Mouse (Mus musculus) midbrain, embryonic 15.5 days (tissue): ENCODE data around the gene 1700061G19Rik. TPM values are rescaled to one million over a fixed set of nuclear protein-coding genes. Genes with fewer than 3 reads are reported as not detected.

Experiments used
- ATAC-seq: fragments of 200-750 bp; cut with Nextera tagmentation; replicated peaks from 2 replicates; pipeline ENCODE4 v1.8.0; 2017; ENCODE audit warnings: moderate TSS enrichment
- H3K27ac ChIP-seq: fragments of 300-500 bp; sonication (generic); 2 replicates; pipeline ENCODE4 v1.5.1; 2015; ENCODE audit warnings: mild to moderate bottlenecking, inconsistent platforms
- H3K27me3 ChIP-seq: fragments of 300-500 bp; sonication (generic); replicated peaks from 2 replicates; pipeline ENCODE4 v1.6.1; 2015; ENCODE audit warnings: inconsistent platforms
- H3K36me3 ChIP-seq: fragments of 300-500 bp; sonication (generic); replicated peaks from 2 replicates; pipeline ENCODE4 v1.6.1; 2015; ENCODE audit warnings: inconsistent platforms
- H3K4me1 ChIP-seq: fragments of 300-500 bp; sonication (generic); 2 replicates; pipeline ENCODE4 v1.6.1; 2015; ENCODE audit warnings: inconsistent platforms
- H3K4me2 ChIP-seq: fragments of 300-500 bp; sonication (generic); 2 replicates; pipeline ENCODE4 v1.6.1; 2015; ENCODE audit warnings: inconsistent platforms, mild to moderate bottlenecking, moderate library complexity
- H3K4me3 ChIP-seq: fragments of 300-500 bp; sonication (generic); 2 replicates; pipeline ENCODE4 v1.5.1; 2015; ENCODE audit warnings: mild to moderate bottlenecking, inconsistent platforms
- H3K9ac ChIP-seq: fragments of 300-500 bp; sonication (generic); 2 replicates; pipeline ENCODE4 v1.6.1; 2015; ENCODE audit warnings: mild to moderate bottlenecking, inconsistent platforms
- H3K9me3 ChIP-seq: fragments of 300-500 bp; sonication (generic); 2 replicates; pipeline ENCODE4 v1.6.1; 2016; ENCODE audit warnings: inconsistent platforms
- WGBS: fragments of 180-500 bp; shearing (Covaris S2); methylation state at CpG from one replicate; pipeline ENCODE4 v1.1.7; 2015; ENCODE audit warnings: mixed read lengths; 5-methylcytosine and 5-hydroxymethylcytosine counted together
- polyA plus RNA-seq: library from polyadenylated mRNA; unstranded; fragments of >200 nt; fragmentation: Nextera tagmentation; extraction: Ambion mirVana; gene quantifications from 2 replicates; pipeline ENCODE4 v1.2.1, GENCODE M21; 2015

The 1700061G19Rik gene
- 0.37 and 0.49 TPM in 2 replicates for polyA plus RNA-seq

- Histone ChIP-seq H3K27ac (no peak within 1 kb of the TSS), H3K9ac (no peak within 1 kb of the TSS), H3K36me3 (no peaks in the 10 kb centered on the region), H3K4me2 (no peak within 1 kb of the TSS), H3K4me3 (no peak within 1 kb of the TSS), H3K27me3 (no peaks in the 10 kb centered on the region), H3K9me3 (no peaks in the 10 kb centered on the region), H3K4me1 (no peaks in the 10 kb centered on the region)
- 88% methylated on average over 12 of the region's 12 CpGs for WGBS
- ATAC-seq: no peak
Observed at GRCm38 (mm10) chr17:56874936-56875651, at the start of gene 1700061G19Rik. 1700061G19Rik (plus strand) TSS chr17:56875477.

- Histone ChIP-seq H3K4me3 (no peak overlapping the region), H3K27ac (no peak overlapping the region), H3K36me3 (no peaks in the 10 kb centered on the region), H3K4me2 (no peak overlapping the region), H3K4me1 (peaks cover 19% of the 10 kb centered on the region), H3K9me3 (no peaks in the 10 kb centered on the region), H3K9ac (no peak overlapping the region), H3K27me3 (peaks cover 6% of the 10 kb centered on the region)
- WGBS: 92% methylated on average over 2 of the region's 2 CpGs
- no peak for ATAC-seq
Observed at GRCm38 (mm10) chr17:56826718-56827117, 48.6 kb upstream of the 1700061G19Rik start.

- Histone ChIP-seq H3K4me3 (peak overlapping the region; percentile 55; the same call in 1 of the 2 replicates), H3K27me3 (peaks cover 6% of the 10 kb centered on the region), H3K4me2 (peak overlapping the region; percentile 81), H3K9ac (no peak overlapping the region), H3K9me3 (no peaks in the 10 kb centered on the region), H3K4me1 (peaks cover 21% of the 10 kb centered on the region), H3K36me3 (no peaks in the 10 kb centered on the region), H3K27ac (no peak overlapping the region)
- 28% methylated on average over 11 of the region's 11 CpGs for WGBS
- ATAC-seq: no peak
Observed at GRCm38 (mm10) chr17:56829171-56829570, 46.1 kb upstream of the 1700061G19Rik start.

- Histone ChIP-seq H3K27me3 (peaks cover 6% of the 10 kb centered on the region), H3K4me1 (peaks cover 21% of the 10 kb centered on the region), H3K4me3 (peak overlapping the region; percentile 55), H3K27ac (no peak overlapping the region), H3K9ac (0 out of 2 replicates have a peak overlapping the region, but pooled peaks have one; percentile 39), H3K9me3 (no peaks in the 10 kb centered on the region), H3K36me3 (no peaks in the 10 kb centered on the region), H3K4me2 (peak overlapping the region; percentile 81)
- ATAC-seq: no peak
- WGBS: under 1% methylated on average over 27 of the region's 27 CpGs
Observed at GRCm38 (mm10) chr17:56829795-56830194, 45.5 kb upstream of the 1700061G19Rik start.

GRCm38 (mm10) chr17:56830411-56831110 is 44.7 kb upstream of the 1700061G19Rik start, which contains the start of gene Rfx2:
Rfx2 (minus strand) TSS chr17:56831013.
- Histone ChIP-seq H3K9me3 (no peaks in the 10 kb centered on the region), H3K4me2 (peak within 1 kb of the TSS; percentile 81), H3K27ac (no peak within 1 kb of the TSS), H3K4me3 (peak within 1 kb of the TSS; percentile 55), H3K27me3 (peaks cover 6% of the 10 kb centered on the region), H3K9ac (peak within 1 kb of the TSS; percentile 39; the same call in 1 of the 2 replicates), H3K4me1 (peaks cover 21% of the 10 kb centered on the region), H3K36me3 (no peaks in the 10 kb centered on the region)
- ATAC-seq: no peak
- under 1% methylated on average over 38 of the region's 62 CpGs for WGBS

- 0% methylated on average over 41 of the region's 42 CpGs for WGBS
- H3K9me3 ChIP-seq: no peaks in the 10 kb centered on the region
- ATAC-seq: peak; percentile 98
- H3K4me1 ChIP-seq: peaks cover 21% of the 10 kb centered on the region
- peak overlapping the region; percentile 81 for H3K4me2 ChIP-seq
- H3K4me3 ChIP-seq: peak overlapping the region; percentile 55
- H3K27me3 ChIP-seq: peaks cover 6% of the 10 kb centered on the region
- H3K36me3 ChIP-seq: no peaks in the 10 kb centered on the region
- H3K9ac ChIP-seq: peak overlapping the region; percentile 18; the same call in 1 of the 2 replicates
- no peak overlapping the region for H3K27ac ChIP-seq
Observed at GRCm38 (mm10) chr17:56831111-56831816, 44.0 kb upstream of the 1700061G19Rik start.

- Histone ChIP-seq H3K4me1 (peaks cover 21% of the 10 kb centered on the region), H3K9ac (no peak overlapping the region), H3K27me3 (peaks cover 6% of the 10 kb centered on the region), H3K9me3 (no peaks in the 10 kb centered on the region), H3K4me2 (no peak overlapping the region), H3K27ac (no peak overlapping the region), H3K36me3 (no peaks in the 10 kb centered on the region), H3K4me3 (no peak overlapping the region)
- ATAC-seq: no peak
- 92% methylated on average over 1 of the region's 1 CpGs for WGBS
Observed at GRCm38 (mm10) chr17:56832918-56833317, 42.4 kb upstream of the 1700061G19Rik start.

GRCm38 (mm10) chr17:56833381-56833780 is 41.9 kb upstream of the 1700061G19Rik start:
- ATAC-seq: no peak
- H3K9me3 ChIP-seq: no peaks in the 10 kb centered on the region
- no peak overlapping the region for H3K9ac ChIP-seq
- H3K36me3 ChIP-seq: no peaks in the 10 kb centered on the region
- no peak overlapping the region for H3K27ac ChIP-seq
- H3K4me1 ChIP-seq: peaks cover 21% of the 10 kb centered on the region
- H3K4me3 ChIP-seq: no peak overlapping the region
- peaks cover 6% of the 10 kb centered on the region for H3K27me3 ChIP-seq
- H3K4me2 ChIP-seq: no peak overlapping the region
- 92% methylated on average over 1 of the region's 1 CpGs for WGBS

- Histone ChIP-seq H3K9ac (no peak overlapping the region), H3K36me3 (no peaks in the 10 kb centered on the region), H3K4me3 (no peak overlapping the region), H3K4me1 (peaks cover 5% of the 10 kb centered on the region; the same call in 1 of the 2 replicates), H3K27me3 (no peaks in the 10 kb centered on the region; the same call in 1 of the 2 replicates), H3K9me3 (no peaks in the 10 kb centered on the region), H3K4me2 (no peak overlapping the region), H3K27ac (no peak overlapping the region)
- ATAC-seq: no peak
- WGBS: 94% methylated on average over 8 of the region's 8 CpGs
Observed at GRCm38 (mm10) chr17:56836336-56836735, 38.9 kb upstream of the 1700061G19Rik start.

GRCm38 (mm10) chr17:56840524-56840923 is 34.8 kb upstream of the 1700061G19Rik start:
- no peak overlapping the region for H3K27ac ChIP-seq
- no peak overlapping the region for H3K4me2 ChIP-seq
- H3K9ac ChIP-seq: no peak overlapping the region
- H3K4me3 ChIP-seq: no peak overlapping the region
- WGBS: 89% methylated on average over 7 of the region's 7 CpGs
- ATAC-seq: no peak
- no peaks in the 10 kb centered on the region for H3K27me3 ChIP-seq
- no peaks in the 10 kb centered on the region for H3K36me3 ChIP-seq
- H3K9me3 ChIP-seq: no peaks in the 10 kb centered on the region
- H3K4me1 ChIP-seq: no peaks in the 10 kb centered on the region

GRCm38 (mm10) chr17:56842173-56842572 is 33.1 kb upstream of the 1700061G19Rik start:
- Histone ChIP-seq H3K27me3 (no peaks in the 10 kb centered on the region), H3K9ac (no peak overlapping the region), H3K27ac (no peak overlapping the region), H3K9me3 (no peaks in the 10 kb centered on the region), H3K4me2 (no peak overlapping the region), H3K4me3 (no peak overlapping the region), H3K36me3 (no peaks in the 10 kb centered on the region), H3K4me1 (no peaks in the 10 kb centered on the region)
- WGBS: 87% methylated on average over 5 of the region's 5 CpGs
- no peak for ATAC-seq

- Histone ChIP-seq H3K9ac (no peak overlapping the region), H3K27me3 (no peaks in the 10 kb centered on the region), H3K27ac (no peak overlapping the region), H3K4me3 (no peak overlapping the region), H3K36me3 (no peaks in the 10 kb centered on the region), H3K4me2 (no peak overlapping the region), H3K9me3 (no peaks in the 10 kb centered on the region), H3K4me1 (no peaks in the 10 kb centered on the region)
- 91% methylated on average over 5 of the region's 5 CpGs for WGBS
- no peak for ATAC-seq
Observed at GRCm38 (mm10) chr17:56843678-56844077, 31.6 kb upstream of the 1700061G19Rik start.
